Mouse (Mus musculus) gastrocnemius, postnatal 4 days (tissue): ENCODE data around the gene Gm26897. TPM values are rescaled to one million over a fixed set of nuclear protein-coding genes. Genes with fewer than 3 reads are reported as not detected.

Experiments
- DNase-seq, 2 experiments: peaks; one replicate each; pipeline ENCODE4 v3.0.0; 2021 to 2022; ENCODE audit warnings: low spot score in 2 of 2, mixed read lengths in 2 of 2
- total RNA-seq, 2 experiments: library from RNA; stranded (reverse); gene quantifications; 2 replicates each; pipeline ENCODE4 v1.2.3; 2021

Gene Gm26897
- total RNA-seq, 2 experiments from 2014 or later: not detected

DNA sequence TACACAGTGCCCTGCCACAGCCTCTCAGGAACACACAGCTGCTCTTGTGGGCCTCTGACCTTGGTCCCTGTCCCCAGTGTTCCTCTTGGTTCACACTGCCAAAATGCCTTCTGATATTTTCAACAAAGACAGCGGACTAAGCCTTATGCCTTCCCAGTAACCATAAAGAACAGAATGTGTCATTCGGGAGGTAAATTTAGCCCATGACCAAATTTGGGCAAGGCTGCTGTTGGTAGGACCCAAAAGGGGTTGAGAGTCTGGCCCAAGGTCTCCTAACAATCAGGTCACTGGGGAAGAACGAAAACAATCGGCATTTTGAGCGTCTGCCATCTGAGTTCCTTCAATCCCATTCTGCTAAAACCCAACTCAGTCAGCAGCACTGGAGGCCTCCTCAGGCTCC is 15.9 kb downstream of the Gm26897 start:
- no peak for DNase-seq

DNA sequence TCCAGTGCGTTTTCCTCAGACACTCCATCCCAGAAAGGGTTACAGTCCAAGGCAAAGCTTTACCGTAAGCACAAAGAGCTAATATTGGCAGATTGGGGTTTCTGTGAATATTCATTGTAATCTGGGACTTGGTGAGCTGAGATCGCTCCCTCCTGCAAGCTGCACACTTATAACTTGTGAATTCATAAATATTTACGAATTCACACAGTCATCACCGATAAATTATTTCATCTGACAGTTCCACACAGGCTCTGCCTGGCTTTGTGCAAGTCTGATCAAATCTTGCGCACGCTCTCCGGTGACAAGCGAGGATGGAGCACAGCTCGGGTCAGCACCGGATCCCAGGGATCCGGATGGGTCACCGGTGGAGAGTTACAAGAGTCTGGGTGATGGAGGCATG is 16.4 kb downstream of the Gm26897 start:
- DNase-seq: no peak

DNA sequence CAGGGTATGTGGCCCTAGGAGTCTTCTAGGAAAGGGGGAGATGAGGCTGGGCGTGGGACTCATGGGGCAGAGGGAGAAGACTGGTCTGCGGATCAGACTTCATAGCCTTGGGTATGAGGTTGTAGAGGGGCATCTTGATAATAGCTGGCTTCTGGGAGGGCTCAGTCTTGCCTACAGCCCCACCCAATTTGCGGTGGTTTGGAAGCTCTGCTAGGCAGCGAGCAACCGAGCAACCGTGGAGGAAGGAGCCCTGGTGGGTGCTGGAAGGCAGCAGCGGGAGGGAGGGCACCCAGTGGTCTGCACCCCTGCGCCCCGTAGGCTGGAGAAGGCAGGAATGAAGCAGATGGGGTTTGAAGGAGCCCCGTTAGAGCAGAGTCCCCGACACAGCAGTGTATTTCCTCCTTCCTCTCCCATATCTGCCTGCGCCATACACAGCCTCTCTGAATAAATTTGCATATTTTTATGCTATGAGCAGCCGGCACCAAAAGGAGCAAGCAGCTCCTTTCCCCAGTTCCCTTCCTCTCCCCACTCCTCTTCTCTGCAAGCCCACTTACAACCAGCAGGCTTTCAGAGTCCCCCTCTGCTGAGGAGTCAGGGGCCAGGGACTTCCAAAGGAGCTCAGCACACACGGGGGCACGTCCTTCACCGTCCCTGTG is 20.9 kb downstream of the Gm26897 start:
- DNase-seq: no peak

DNA sequence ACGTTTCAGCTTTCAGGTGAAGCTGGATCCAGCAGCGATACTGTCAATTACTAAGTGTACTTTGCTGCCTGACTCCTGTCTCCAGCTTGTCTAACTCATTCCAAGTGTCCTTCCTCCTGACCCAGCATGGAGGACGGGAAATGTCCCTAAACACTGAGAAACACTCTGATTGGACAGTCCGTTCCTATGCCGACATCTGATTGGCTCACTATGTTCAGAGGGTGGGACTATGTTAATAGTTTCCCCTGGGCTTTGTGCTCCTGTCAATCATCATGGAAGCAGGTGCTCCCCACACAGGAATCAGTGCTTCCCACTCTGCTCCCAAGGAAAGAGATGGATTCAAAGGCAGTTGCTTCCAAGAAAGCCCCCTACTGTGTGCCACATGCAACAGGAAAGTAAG is 21.6 kb downstream of the Gm26897 start:
- no peak for DNase-seq

DNA sequence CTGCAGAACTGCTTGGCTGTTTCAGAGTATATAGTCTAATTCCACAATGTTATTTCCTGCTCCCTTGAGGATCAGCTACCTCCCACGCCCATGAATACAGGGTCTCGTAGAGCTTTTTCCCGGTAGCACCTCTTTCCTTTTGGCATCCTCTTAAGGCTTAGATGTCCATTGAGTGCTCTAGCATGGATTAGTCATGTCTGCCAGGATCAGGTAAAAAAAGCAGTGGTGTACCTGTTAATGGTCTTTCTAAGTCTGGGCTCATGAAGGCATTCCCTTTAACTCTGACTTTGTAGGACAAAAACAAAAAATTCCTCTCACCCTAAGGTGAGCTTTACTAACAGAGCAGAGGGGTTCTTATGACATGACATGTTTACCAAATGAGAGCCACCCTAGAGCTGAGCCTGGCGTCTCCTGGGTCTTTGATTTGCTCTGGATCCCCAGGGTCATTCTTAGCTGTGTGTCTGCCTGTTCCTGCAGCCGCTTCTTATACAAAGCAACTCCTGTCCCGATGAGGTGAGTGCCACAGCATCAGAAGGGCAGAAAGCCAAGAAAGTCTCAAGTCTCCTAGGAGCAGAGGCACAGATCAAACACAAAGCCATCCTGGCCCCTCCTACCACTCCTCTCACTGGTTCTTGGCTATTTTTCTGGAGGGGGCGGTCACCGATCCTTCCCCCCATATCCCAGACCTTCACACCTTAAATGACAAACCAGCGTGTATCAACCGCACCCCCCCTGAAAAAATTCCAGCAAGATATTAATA is 27.2 kb downstream of the Gm26897 start:
- no peak for DNase-seq

DNA sequence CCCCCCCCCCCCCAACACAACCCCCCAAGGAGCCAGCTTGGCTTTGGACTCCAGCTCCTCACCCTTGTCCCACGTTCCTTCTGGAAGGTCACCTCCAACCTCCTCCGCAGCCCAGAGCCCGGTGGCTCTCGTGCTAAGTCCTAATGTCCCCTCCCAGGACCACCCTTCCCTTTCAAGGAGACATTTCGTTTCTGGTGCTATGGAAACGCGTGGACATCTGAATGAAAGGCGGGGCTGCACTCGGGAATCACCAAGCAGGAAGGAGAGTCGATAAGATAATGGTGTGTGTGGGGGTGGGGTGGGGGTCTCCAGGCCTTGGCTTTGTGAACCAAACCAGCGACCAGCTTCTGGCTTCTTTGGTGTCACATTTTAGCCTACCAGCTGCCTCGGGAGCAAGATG is 27.9 kb downstream of the Gm26897 start:
- DNase-seq: no peak

DNA sequence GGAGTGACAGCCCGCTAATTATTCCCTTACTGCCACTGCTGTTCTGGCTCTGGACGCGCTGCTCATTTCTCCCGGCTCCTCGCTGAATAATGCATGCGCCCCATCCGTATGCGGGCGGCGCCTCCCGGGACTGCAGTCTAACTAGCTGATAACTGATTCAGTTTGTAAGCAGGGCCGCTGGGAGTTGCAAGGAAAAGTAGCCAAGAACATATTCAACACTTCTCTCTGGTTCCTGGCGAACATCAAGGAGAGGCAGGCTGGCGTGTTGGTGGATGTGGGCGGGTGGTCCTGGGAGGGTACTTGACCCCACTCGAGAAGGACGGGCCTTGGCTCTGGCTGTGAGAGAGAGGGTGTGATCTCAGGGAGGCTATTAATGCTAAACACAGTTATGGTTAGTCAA is 28.4 kb downstream of the Gm26897 start:
- DNase-seq: peak in 1 of 2 experiments; percentile 62

DNA sequence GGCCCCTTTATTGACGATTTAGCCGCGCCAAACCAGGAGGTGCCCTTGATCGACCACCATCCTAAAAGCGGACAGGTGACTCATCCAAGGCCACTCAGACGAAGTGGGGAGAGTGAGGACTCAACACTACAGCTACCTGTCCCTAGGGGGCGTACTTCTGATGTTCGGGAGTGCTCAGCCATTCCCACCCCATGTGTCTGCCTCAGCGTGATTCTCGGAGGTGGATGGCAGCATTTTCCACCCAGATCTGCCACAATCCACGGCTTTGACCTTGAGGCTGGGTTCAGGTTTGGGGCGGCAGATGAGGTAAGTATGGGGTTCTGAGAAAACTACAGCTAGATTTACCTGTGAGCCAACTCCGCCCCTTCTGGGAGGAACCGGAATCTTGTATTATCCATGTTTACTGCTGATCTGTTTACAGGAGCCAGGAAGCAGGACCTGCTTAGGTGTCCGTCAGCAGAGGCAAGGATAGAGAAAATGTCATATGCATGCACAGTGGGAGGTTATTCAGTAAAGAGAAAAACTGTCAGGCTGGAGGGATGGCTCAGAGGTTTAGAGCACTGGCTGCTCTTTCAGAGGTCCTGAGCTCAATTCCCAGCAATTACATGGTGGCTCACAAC is 32.1 kb downstream of the Gm26897 start:
- DNase-seq: no peak

DNA sequence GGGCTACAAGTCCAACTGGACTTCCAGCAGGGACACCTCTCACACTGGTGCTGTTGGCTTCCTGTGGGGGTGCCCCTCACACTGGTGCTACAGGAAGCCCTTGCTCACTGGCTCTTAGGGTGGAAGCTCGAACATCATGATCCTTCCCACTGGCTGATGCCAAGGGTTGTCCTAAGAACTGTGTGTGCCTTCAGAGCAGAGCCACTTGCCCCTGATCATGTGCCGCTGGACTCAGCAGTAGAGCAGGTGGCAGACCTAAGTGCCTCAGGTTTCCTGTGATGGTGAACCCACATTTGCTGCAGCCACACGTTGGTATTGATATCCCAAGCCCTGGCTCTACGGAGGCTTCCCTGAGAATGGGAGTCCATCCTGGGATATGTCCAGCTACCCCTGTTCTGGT is 33.0 kb downstream of the Gm26897 start:
- DNase-seq: no peak

DNA sequence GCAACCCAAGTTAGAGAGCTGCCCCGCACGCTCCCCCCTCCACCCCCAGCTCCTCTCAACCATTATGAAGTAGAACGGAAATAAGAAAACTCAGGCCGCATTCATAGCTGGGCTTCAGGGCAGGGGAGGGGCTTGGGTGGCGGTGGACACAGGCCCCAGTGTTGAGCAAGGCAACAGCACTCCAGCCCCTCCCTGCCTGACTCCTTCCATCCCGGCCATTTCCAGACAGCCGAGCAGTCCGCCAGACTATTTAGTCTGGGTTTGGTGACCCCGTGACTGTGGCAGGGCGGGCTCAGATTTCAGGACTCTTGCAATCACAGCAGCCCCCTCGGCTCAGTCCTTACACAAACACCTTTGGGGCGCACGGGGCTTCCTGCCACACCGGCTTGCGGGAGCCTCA is 36.5 kb downstream of the Gm26897 start:
- peak; percentile 43 to 71 for DNase-seq

DNA sequence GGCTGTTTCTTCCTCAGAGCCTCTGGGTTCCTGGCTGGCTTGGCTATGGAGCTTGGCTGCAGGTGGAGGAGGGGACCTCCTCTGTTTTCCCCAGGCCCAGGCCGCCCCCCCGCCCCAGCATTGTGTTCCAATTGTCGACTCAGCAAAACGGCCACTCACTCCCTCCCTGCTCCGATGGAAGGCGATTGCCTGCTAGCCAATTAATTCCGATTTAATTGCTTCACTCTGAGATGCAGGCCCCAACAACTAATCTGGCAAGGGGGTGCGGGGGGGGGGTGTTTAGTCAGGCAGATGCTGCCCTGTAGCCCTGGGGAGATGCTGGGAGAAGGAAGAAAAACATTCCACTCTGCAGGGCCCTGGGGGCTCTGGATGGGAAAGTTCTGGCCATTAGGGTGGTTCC is 38.4 kb downstream of the Gm26897 start:
- DNase-seq: no peak

DNA sequence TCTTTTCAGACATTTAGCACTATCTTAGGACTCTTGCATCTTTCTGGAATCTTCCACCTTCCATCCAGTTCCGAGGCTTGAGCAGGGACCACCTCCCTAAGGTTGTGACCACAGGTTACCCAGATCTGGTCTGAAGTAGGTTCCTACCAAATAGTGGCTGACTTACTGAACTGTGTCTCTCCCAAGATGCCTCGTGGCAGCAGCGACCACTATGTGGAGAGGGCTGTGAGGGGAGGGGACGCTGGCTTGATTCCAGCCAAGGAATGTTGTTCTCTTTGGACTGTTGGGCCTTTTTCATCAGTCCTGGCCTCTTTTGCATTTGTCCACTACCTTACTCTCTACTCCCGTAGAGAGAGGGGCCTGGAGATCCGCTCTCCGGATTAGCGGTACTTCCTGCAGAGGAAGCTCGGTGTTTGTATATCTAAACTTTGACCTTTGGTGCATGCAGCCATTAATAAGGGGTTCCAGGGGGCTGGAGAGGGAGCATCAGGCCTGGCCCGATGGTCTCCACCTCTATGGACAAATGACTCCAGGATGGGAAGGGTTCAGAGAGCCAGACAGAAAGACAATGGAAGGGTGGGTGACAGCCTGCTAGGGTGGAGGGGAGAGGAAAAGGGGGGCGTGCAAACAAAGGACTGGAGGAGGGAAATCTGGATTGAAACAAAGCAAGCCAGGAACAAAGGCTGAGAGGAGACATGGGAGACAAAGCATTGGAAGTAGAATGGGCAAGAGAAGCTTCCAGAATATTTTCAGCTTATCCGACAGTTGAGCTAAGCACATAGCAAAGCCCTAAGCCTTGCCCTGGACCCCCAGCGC is 39.1 kb downstream of the Gm26897 start:
- DNase-seq: no peak

DNA sequence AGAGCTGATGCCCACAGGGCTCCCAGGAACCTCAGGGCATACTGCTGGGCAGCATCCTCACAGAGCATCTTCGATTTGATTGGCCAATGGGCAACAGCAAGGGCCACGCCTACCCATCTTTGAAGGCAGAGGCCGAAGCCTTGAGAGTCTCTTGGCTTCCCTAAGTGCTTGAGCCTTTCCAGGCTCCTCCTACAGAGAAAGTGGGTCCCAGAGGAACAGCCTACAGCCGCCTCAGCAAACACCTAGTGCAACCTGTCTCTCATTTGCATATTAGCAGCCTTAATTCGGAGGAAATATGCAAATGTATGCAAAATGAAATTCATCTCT is 39.6 kb downstream of the Gm26897 start:
- no peak for DNase-seq

DNA sequence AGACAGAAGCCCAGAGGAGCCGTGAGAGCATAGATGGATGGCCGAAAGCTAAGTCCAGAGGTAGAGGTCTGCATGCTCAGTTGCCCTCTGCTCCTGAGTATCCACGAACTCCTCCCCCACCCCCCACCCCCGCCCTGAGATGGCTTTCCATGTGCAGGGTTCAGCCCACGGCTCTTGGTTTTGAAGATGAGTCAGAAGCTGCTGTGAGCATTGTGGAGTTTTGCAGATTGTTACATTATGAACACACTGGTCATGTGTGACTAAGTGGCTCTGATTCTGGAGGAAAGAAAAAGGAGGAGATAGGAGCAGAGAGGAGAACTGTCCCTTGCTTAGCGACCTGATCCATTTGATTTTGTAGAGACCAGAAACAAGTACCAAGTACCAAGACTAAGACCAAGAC is 42.5 kb downstream of the Gm26897 start:
- no peak for DNase-seq

DNA sequence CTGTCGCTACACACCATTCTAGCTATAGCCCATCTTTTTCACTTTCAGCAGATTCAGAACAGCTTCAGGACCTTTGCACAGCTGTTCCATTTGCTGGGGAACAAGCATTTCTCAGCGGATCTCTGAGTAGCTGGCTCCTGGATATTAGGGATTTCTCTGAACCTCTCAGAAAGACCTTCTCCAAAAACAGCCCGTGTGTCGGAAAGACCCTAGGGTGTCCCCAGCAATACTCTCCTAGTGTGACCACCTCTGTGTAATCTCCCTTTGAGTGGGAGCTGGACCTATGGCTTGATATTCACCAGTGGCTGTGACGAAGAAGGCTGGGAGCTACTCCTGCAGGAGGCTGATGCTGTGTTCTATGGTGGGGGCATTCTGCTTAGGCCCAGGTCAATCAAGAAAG is 44.4 kb downstream of the Gm26897 start:
- DNase-seq: no peak

DNA sequence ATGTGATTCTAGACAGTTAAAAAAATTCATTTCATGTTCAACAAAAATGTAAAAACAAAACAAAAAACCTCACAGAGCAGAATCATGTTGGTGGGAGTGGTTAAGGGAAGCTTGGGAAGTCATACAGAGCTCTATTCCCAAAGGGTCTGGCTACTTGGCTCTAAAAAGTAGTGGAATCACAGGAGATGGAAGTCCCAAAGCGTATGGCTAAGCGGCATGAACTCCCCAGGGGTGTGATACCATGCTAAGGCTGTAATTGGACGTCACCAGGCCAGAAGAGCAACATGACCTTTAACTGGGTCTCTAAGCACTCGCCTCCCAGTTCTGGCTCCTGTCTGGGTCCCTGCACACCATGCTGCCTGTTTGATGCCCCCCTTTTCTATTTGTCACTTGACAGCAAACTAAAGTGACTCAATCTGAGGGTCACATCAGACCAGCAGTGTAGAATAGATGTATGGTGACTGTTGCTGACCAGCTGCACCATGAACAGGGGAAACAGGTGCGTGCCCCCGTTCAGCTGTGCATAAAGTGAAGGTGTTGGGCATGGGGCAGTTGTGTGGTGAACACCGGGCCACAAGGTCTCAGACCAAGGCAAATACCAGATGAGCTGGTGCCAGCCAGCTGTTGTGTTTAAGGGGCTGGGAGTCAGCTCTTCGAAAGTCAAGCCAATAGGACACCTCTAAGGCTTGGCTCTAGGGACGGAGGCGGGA is 46.2 kb downstream of the Gm26897 start:
- DNase-seq: no peak
